Mouse (Mus musculus): ENCODE data around the gene Wdr70.
"Not testable (repeated sequence)": the region's sequence is repeated elsewhere in the genome, so short reads cannot be mapped to it uniquely, and the experiment has no call there.

GRCm38 (mm10) chr15:8092668-8093067 is 6.3 kb downstream of the Wdr70 start:
- TF ChIP-seq POLR2A (IDR thresholded peaks at IDR 0.05; ENCODE audit: low read depth, low read length); CTCF (IDR thresholded peaks at IDR 0.05; ENCODE audit: extremely low read depth, insufficient read length, insufficient replicate concordance, low read depth, low read length): not testable (repeated sequence)
